Mouse (Mus musculus): ENCODE results near the gene Vps45. TPM values are rescaled to one million over a fixed set of nuclear protein-coding genes. Genes with fewer than 3 reads are reported as not detected.
A peak's percentile ranks its signal among the peaks of the same experiment; 100 is the strongest.
"Not testable (repeated sequence)": the region's sequence is repeated elsewhere in the genome, so short reads cannot be mapped to it uniquely, and the experiment has no call there.

Gene Vps45
- polyA plus RNA-seq, 1 experiment from 2014 or later = 27.9 TPM

GRCm38 (mm10) chr3:96051839-96052238 lies 6.4 kb downstream of the Vps45 start:
- peak; percentile 57 for DNase-seq (ENCODE audit: low spot score)
- no peaks in the 10 kb centered on the region for H3K36me3 ChIP-seq (ENCODE audit: control insufficient read depth, insufficient read depth, low read length)
- H3K27me3 ChIP-seq (ENCODE audit: control insufficient read depth, insufficient read depth, low read length) = no peaks in the 10 kb centered on the region
- no peak for ATAC-seq (ENCODE audit: low FRiP score)
- no peak overlapping the region for H3K4me2 ChIP-seq (replicated peaks; ENCODE audit: low read depth, low read length)
- H3K9me3 ChIP-seq (ENCODE audit: control insufficient read depth, low read length) = no peaks in the 10 kb centered on the region
- H3K9ac ChIP-seq (ENCODE audit: low read depth, low read length) = no peak overlapping the region
- no peaks in the 10 kb centered on the region for H3K4me1 ChIP-seq (replicated peaks; ENCODE audit: control insufficient read depth, insufficient read depth, low read length)
- H3K27ac ChIP-seq (ENCODE audit: low read depth, low read length) = no peak overlapping the region
- H3K4me3 ChIP-seq (ENCODE audit: low read depth, low read length) = no peak overlapping the region
- WGBS = 61% methylated on average over 2 of the region's 2 CpGs

- Histone ChIP-seq H3K9me3 (ENCODE audit: control insufficient read depth, low read length) (no peaks in the 10 kb centered on the region), H3K4me3 (ENCODE audit: low read depth, low read length) (no peak overlapping the region), H3K4me2 (replicated peaks; ENCODE audit: low read depth, low read length) (no peak overlapping the region), H3K27ac (ENCODE audit: low read depth, low read length) (no peak overlapping the region), H3K36me3 (ENCODE audit: control insufficient read depth, insufficient read depth, low read length) (no peaks in the 10 kb centered on the region), H3K9ac (ENCODE audit: low read depth, low read length) (no peak overlapping the region), H3K4me1 (replicated peaks; ENCODE audit: control insufficient read depth, insufficient read depth, low read length) (no peaks in the 10 kb centered on the region), H3K27me3 (ENCODE audit: control insufficient read depth, insufficient read depth, low read length) (no peaks in the 10 kb centered on the region)
- ATAC-seq (ENCODE audit: low FRiP score) (no peak), DNase-seq (ENCODE audit: low spot score) (no peak)
- 87% methylated on average over 4 of the region's 4 CpGs for WGBS
Observed at GRCm38 (mm10) chr3:96051186-96051585, 7.1 kb downstream of the Vps45 start.

GRCm38 (mm10) chr3:96050779-96051178 lies 7.5 kb downstream of the Vps45 start:
- DNase-seq (ENCODE audit: low spot score) (no peak), ATAC-seq (ENCODE audit: low FRiP score) (no peak)
- Histone ChIP-seq H3K4me2 (replicated peaks; ENCODE audit: low read depth, low read length) (no peak overlapping the region), H3K27ac (ENCODE audit: low read depth, low read length) (no peak overlapping the region), H3K9ac (ENCODE audit: low read depth, low read length) (no peak overlapping the region), H3K4me1 (replicated peaks; ENCODE audit: control insufficient read depth, insufficient read depth, low read length) (no peaks in the 10 kb centered on the region), H3K36me3 (ENCODE audit: control insufficient read depth, insufficient read depth, low read length) (no peaks in the 10 kb centered on the region), H3K27me3 (ENCODE audit: control insufficient read depth, insufficient read depth, low read length) (no peaks in the 10 kb centered on the region), H3K9me3 (ENCODE audit: control insufficient read depth, low read length) (no peaks in the 10 kb centered on the region), H3K4me3 (ENCODE audit: low read depth, low read length) (no peak overlapping the region)
- WGBS = 79% methylated on average over 7 of the region's 7 CpGs

GRCm38 (mm10) chr3:96044559-96044958 lies 13.7 kb downstream of the Vps45 start:
- not testable (repeated sequence) for H3K9me3 ChIP-seq (ENCODE audit: control insufficient read depth, low read length); H3K27ac ChIP-seq (ENCODE audit: low read depth, low read length); H3K9ac ChIP-seq (ENCODE audit: low read depth, low read length); H3K4me3 ChIP-seq (ENCODE audit: low read depth, low read length); H3K36me3 ChIP-seq (ENCODE audit: control insufficient read depth, insufficient read depth, low read length); H3K27me3 ChIP-seq (ENCODE audit: control insufficient read depth, insufficient read depth, low read length); DNase-seq (ENCODE audit: low spot score); ATAC-seq (ENCODE audit: low FRiP score); H3K4me1 ChIP-seq (replicated peaks; ENCODE audit: control insufficient read depth, insufficient read depth, low read length); H3K4me2 ChIP-seq (replicated peaks; ENCODE audit: low read depth, low read length)
- WGBS = 94% methylated on average over 3 of the region's 3 CpGs

GRCm38 (mm10) chr3:96043104-96043503 lies 15.2 kb downstream of the Vps45 start:
- ATAC-seq (ENCODE audit: low FRiP score) = no peak
- H3K4me1 ChIP-seq (replicated peaks; ENCODE audit: control insufficient read depth, insufficient read depth, low read length) = no peaks in the 10 kb centered on the region
- no peak overlapping the region for H3K27ac ChIP-seq (ENCODE audit: low read depth, low read length)
- H3K4me2 ChIP-seq (replicated peaks; ENCODE audit: low read depth, low read length) = no peak overlapping the region
- no peaks in the 10 kb centered on the region for H3K9me3 ChIP-seq (ENCODE audit: control insufficient read depth, low read length)
- H3K4me3 ChIP-seq (ENCODE audit: low read depth, low read length) = no peak overlapping the region
- 80% methylated on average over 1 of the region's 1 CpGs for WGBS
- no peak overlapping the region for H3K9ac ChIP-seq (ENCODE audit: low read depth, low read length)
- H3K27me3 ChIP-seq (ENCODE audit: control insufficient read depth, insufficient read depth, low read length) = no peaks in the 10 kb centered on the region
- no peak for DNase-seq (ENCODE audit: low spot score)
- no peaks in the 10 kb centered on the region for H3K36me3 ChIP-seq (ENCODE audit: control insufficient read depth, insufficient read depth, low read length)

- Histone ChIP-seq H3K9me3 (ENCODE audit: control insufficient read depth, low read length) (no peaks in the 10 kb centered on the region), H3K27me3 (ENCODE audit: control insufficient read depth, insufficient read depth, low read length) (no peaks in the 10 kb centered on the region), H3K36me3 (ENCODE audit: control insufficient read depth, insufficient read depth, low read length) (no peaks in the 10 kb centered on the region), H3K9ac (ENCODE audit: low read depth, low read length) (no peak overlapping the region), H3K4me3 (ENCODE audit: low read depth, low read length) (no peak overlapping the region), H3K4me2 (replicated peaks; ENCODE audit: low read depth, low read length) (no peak overlapping the region), H3K27ac (ENCODE audit: low read depth, low read length) (no peak overlapping the region), H3K4me1 (replicated peaks; ENCODE audit: control insufficient read depth, insufficient read depth, low read length) (no peaks in the 10 kb centered on the region)
- DNase-seq (ENCODE audit: low spot score) (no peak), ATAC-seq (ENCODE audit: low FRiP score) (no peak)
- 92% methylated on average over 6 of the region's 6 CpGs for WGBS
Observed at GRCm38 (mm10) chr3:96041079-96041478, 17.2 kb downstream of the Vps45 start.

- DNase-seq (ENCODE audit: low spot score) (no peak), ATAC-seq (ENCODE audit: low FRiP score) (no peak)
- Histone ChIP-seq H3K27ac (ENCODE audit: low read depth, low read length) (no peak overlapping the region), H3K27me3 (ENCODE audit: control insufficient read depth, insufficient read depth, low read length) (no peaks in the 10 kb centered on the region), H3K9ac (ENCODE audit: low read depth, low read length) (no peak overlapping the region), H3K4me1 (replicated peaks; ENCODE audit: control insufficient read depth, insufficient read depth, low read length) (no peaks in the 10 kb centered on the region), H3K36me3 (ENCODE audit: control insufficient read depth, insufficient read depth, low read length) (no peaks in the 10 kb centered on the region), H3K9me3 (ENCODE audit: control insufficient read depth, low read length) (no peaks in the 10 kb centered on the region), H3K4me2 (replicated peaks; ENCODE audit: low read depth, low read length) (no peak overlapping the region), H3K4me3 (ENCODE audit: low read depth, low read length) (no peak overlapping the region)
- 100% methylated on average over 2 of the region's 2 CpGs for WGBS
Observed at GRCm38 (mm10) chr3:96040663-96041006, 17.6 kb downstream of the Vps45 start.

- Histone ChIP-seq H3K27ac (ENCODE audit: low read depth, low read length) (no peak overlapping the region), H3K9me3 (ENCODE audit: control insufficient read depth, low read length) (no peaks in the 10 kb centered on the region), H3K4me1 (replicated peaks; ENCODE audit: control insufficient read depth, insufficient read depth, low read length) (no peaks in the 10 kb centered on the region), H3K36me3 (ENCODE audit: control insufficient read depth, insufficient read depth, low read length) (no peaks in the 10 kb centered on the region), H3K9ac (ENCODE audit: low read depth, low read length) (no peak overlapping the region), H3K27me3 (ENCODE audit: control insufficient read depth, insufficient read depth, low read length) (no peaks in the 10 kb centered on the region), H3K4me3 (ENCODE audit: low read depth, low read length) (no peak overlapping the region), H3K4me2 (replicated peaks; ENCODE audit: low read depth, low read length) (no peak overlapping the region)
- 89% methylated on average over 9 of the region's 9 CpGs for WGBS
- DNase-seq (ENCODE audit: low spot score) = no peak
- ATAC-seq (ENCODE audit: low FRiP score) = no peak
Observed at GRCm38 (mm10) chr3:96039857-96040662, 18.2 kb downstream of the Vps45 start.

GRCm38 (mm10) chr3:96038851-96039250 lies 19.4 kb downstream of the Vps45 start:
- Histone ChIP-seq H3K9me3 (ENCODE audit: control insufficient read depth, low read length) (no peaks in the 10 kb centered on the region), H3K4me3 (ENCODE audit: low read depth, low read length) (no peak overlapping the region)

More at GRCm38 (mm10) chr3:96038851-96039250, 19.4 kb downstream of the Vps45 start:
- Histone ChIP-seq H3K27ac (ENCODE audit: low read depth, low read length) (no peak overlapping the region), H3K36me3 (ENCODE audit: control insufficient read depth, insufficient read depth, low read length) (no peaks in the 10 kb centered on the region), H3K4me1 (replicated peaks; ENCODE audit: control insufficient read depth, insufficient read depth, low read length) (no peaks in the 10 kb centered on the region), H3K4me2 (replicated peaks; ENCODE audit: low read depth, low read length) (no peak overlapping the region), H3K9ac (ENCODE audit: low read depth, low read length) (no peak overlapping the region), H3K27me3 (ENCODE audit: control insufficient read depth, insufficient read depth, low read length) (no peaks in the 10 kb centered on the region)
- 91% methylated on average over 4 of the region's 4 CpGs for WGBS
- ATAC-seq (ENCODE audit: low FRiP score) (no peak), DNase-seq (ENCODE audit: low spot score) (no peak)

Data from hindbrain, embryonic 11.5 days (tissue).